Mouse (Mus musculus) heart, embryonic 12.5 days (tissue): ENCODE data around the gene Il10rb. TPM values are rescaled to one million over a fixed set of nuclear protein-coding genes. Genes with fewer than 3 reads are reported as not detected.

ENCODE experiments used
- ATAC-seq: fragments of 200-750 bp; cut with Nextera tagmentation; 2 replicates; pipeline ENCODE4 v1.8.0; 2017; ENCODE audit warnings: moderate TSS enrichment, moderate library complexity; ENCODE audit not compliant: insufficient number of reproducible peaks, low FRiP score
- H3K27ac ChIP-seq: fragments of 300-500 bp; sonication (generic); 2 replicates; pipeline ENCODE4 v1.5.1; 2016; ENCODE audit warnings: mild to moderate bottlenecking, moderate library complexity; ENCODE audit not compliant: poor library complexity, severe bottlenecking
- H3K27me3 ChIP-seq: fragments of 300-500 bp; sonication (generic); replicated peaks from 2 replicates; pipeline ENCODE4 v1.6.1; 2016; ENCODE audit warnings: mild to moderate bottlenecking, moderate library complexity
- H3K36me3 ChIP-seq: fragments of 300-500 bp; sonication (generic); 2 replicates; pipeline ENCODE4 v1.6.1; 2016; ENCODE audit warnings: mild to moderate bottlenecking, moderate library complexity
- H3K4me1 ChIP-seq: fragments of 300-500 bp; sonication (generic); replicated peaks from 2 replicates; pipeline ENCODE4 v1.6.1; 2016; ENCODE audit warnings: mild to moderate bottlenecking
- H3K4me2 ChIP-seq: fragments of 300-500 bp; sonication (generic); 2 replicates; pipeline ENCODE4 v1.6.1; 2016; ENCODE audit warnings: mild to moderate bottlenecking, moderate library complexity
- H3K4me3 ChIP-seq: fragments of 300-500 bp; sonication (generic); 2 replicates; pipeline ENCODE4 v1.5.1; 2016; ENCODE audit warnings: mild to moderate bottlenecking
- H3K9ac ChIP-seq: fragments of 300-500 bp; sonication (generic); 2 replicates; pipeline ENCODE4 v1.6.1; 2016; ENCODE audit warnings: mild to moderate bottlenecking, moderate library complexity
- H3K9me3 ChIP-seq: fragments of 300-500 bp; sonication (generic); replicated peaks from 2 replicates; pipeline ENCODE4 v1.6.1; 2016; ENCODE audit warnings: mild to moderate bottlenecking, moderate library complexity
- whole genome bisulfite sequencing: fragments of 180-500 bp; shearing (Covaris S2); methylation state at CpG from one replicate; pipeline ENCODE4 v1.1.7; 2016; 5-methylcytosine and 5-hydroxymethylcytosine counted together
- polyA plus RNA-seq: library from polyadenylated mRNA; unstranded; fragments of >200 nt; fragmentation: Nextera tagmentation; extraction: Ambion mirVana; gene quantifications from 2 replicates; pipeline ENCODE4 v1.2.1, GENCODE M21; 2016

Il10rb gene
- polyA plus RNA-seq, 1 experiment from 2014 or later, result 42.6 TPM

- no peak overlapping the region for H3K4me2 ChIP-seq
- no peak for ATAC-seq
- H3K27me3 ChIP-seq, result no peaks in the 10 kb centered on the region
- no peak overlapping the region for H3K4me3 ChIP-seq
- H3K27ac ChIP-seq, result no peak overlapping the region
- peaks cover 4% of the 10 kb centered on the region for H3K9me3 ChIP-seq
- H3K4me1 ChIP-seq, result peaks cover 22% of the 10 kb centered on the region
- H3K36me3 ChIP-seq, result peaks cover 37% of the 10 kb centered on the region
- 78% methylated on average over 4 of the region's 4 CpGs for WGBS
- H3K9ac ChIP-seq, result no peak overlapping the region
Observed at GRCm38 (mm10) chr16:91384221-91384620, 21.7 kb upstream of the Il10rb start.

DNA sequence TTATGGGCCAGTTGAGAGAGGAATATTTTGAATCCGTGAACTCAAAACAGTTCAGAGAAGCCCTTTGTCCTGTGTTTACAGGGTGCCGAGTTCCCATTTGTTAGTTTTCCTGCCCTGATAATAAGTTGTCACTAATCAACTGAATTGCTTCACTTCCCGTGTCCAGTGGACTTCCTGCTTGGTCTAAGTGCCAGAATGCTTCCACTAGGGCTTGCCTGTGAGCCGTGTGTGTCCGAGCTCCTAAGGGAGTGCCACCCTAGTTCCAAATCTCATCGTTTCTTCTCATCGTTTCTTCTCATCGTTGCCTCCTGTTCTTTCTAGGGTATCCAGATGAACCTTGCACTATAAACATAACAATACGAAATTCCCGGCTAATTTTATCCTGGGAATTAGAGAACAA lies 20.3 kb upstream of the Il10rb start:
- Histone ChIP-seq H3K9ac (no peak overlapping the region), H3K4me2 (no peak overlapping the region), H3K27me3 (no peaks in the 10 kb centered on the region), H3K9me3 (peaks cover 6% of the 10 kb centered on the region), H3K27ac (peak overlapping the region; percentile 45), H3K4me3 (no peak overlapping the region), H3K36me3 (peaks cover 46% of the 10 kb centered on the region), H3K4me1 (peaks cover 10% of the 10 kb centered on the region; the same call in 1 of the 2 replicates)
- ATAC-seq, result peak; percentile 48; the same call in 1 of the 2 replicates
- 53% methylated on average over 10 of the region's 10 CpGs for WGBS

DNA sequence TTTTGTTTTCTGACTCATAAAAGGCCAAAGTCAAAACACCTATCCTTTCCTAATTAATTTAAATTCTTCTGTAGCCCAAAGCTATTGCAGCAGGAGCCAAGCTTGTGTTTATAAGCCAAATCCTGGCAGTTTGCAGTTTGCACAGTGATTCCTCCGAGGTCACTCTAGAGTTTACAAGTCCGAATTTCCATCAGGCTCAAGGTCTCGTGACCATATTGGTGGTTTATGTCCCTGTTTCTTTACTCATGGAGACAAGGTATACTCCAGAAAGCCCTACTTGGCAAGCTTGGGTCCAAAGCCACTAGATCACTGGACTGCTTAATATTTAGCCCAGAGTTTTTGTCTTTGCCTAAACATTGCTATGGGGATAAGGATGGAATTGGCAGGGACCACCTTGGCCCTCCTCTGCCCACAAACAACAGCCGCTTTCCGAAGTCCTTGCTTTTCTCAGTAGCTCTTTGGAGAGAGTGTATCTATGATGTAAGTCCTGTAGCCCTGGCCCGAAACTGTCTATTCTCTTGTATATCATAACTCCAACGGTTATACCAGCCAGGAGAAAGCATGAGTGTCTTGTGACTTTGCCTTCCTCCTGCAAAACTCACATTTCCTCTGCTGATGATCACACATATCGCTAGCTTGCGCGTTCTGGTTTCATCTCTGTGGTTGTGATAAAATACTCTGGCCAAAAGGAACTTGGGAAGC lies 19.4 kb upstream of the Il10rb start:
- Histone ChIP-seq H3K4me2 (no peak overlapping the region), H3K27ac (no peak overlapping the region), H3K36me3 (peaks cover 49% of the 10 kb centered on the region), H3K4me1 (peaks cover 10% of the 10 kb centered on the region; the same call in 1 of the 2 replicates), H3K9ac (no peak overlapping the region), H3K9me3 (peaks cover 6% of the 10 kb centered on the region), H3K27me3 (no peaks in the 10 kb centered on the region), H3K4me3 (no peak overlapping the region)
- 91% methylated on average over 10 of the region's 10 CpGs for WGBS
- no peak for ATAC-seq

DNA sequence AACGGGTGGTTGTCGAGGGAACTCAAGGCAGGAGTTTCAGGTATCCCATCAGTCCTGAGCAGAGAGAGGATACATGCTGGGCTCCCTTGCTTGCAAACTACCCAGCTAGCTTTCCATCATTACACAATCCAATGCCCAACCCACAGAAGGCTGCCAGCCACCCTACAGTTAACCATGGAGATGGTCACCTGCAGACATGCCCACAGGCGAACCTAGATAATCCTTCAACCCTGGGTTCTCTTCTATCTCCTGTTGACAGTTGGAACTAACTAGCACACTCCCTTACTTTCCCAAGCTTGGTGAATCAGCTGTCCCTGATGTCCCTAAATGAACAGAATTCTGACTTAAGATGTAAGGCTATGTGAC lies 18.9 kb upstream of the Il10rb start:
- ATAC-seq, result no peak
- Histone ChIP-seq H3K4me2 (no peak overlapping the region), H3K4me1 (peaks cover 10% of the 10 kb centered on the region; the same call in 1 of the 2 replicates), H3K27me3 (no peaks in the 10 kb centered on the region), H3K9me3 (peaks cover 6% of the 10 kb centered on the region), H3K9ac (no peak overlapping the region), H3K36me3 (peaks cover 54% of the 10 kb centered on the region), H3K27ac (no peak overlapping the region), H3K4me3 (no peak overlapping the region)
- WGBS, result 80% methylated on average over 3 of the region's 3 CpGs

- Histone ChIP-seq H3K27me3 (no peaks in the 10 kb centered on the region), H3K27ac (no peak overlapping the region), H3K9me3 (peaks cover 6% of the 10 kb centered on the region), H3K4me2 (no peak overlapping the region), H3K36me3 (peaks cover 65% of the 10 kb centered on the region), H3K4me3 (no peak overlapping the region), H3K9ac (no peak overlapping the region), H3K4me1 (peaks cover 7% of the 10 kb centered on the region; the same call in 1 of the 2 replicates)
- no peak for ATAC-seq
- WGBS, result 83% methylated on average over 4 of the region's 4 CpGs
Observed at GRCm38 (mm10) chr16:91390100-91390499, 15.9 kb upstream of the Il10rb start.

DNA sequence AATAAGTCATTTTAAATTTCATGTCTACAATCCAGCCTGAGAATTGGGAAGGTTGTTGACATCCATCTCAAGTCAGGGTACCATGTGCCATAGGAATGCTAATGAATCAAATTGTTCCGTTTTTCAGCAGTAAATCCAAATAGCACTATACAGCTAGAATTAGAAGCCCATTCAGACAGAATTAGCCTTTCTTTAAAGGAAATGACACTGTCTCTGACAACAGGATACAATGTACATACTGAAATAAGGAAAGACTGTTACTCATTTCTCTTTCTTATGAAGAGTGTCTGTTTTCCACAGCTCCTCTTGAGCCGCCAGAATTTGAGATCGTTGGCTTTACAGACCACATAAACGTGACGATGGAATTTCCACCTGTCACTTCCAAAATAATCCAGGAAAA lies 14.5 kb upstream of the Il10rb start, which contains the start of gene Gm21970:
TSS of gene Gm21970 (plus strand) at position 301 of the 400 bp plus-strand sequence.
- WGBS, result 85% methylated on average over 5 of the region's 5 CpGs
- Histone ChIP-seq H3K9me3 (peaks cover 6% of the 10 kb centered on the region), H3K4me3 (no peak within 1 kb of the TSS), H3K9ac (no peak within 1 kb of the TSS), H3K27ac (no peak within 1 kb of the TSS), H3K4me1 (no peaks in the 10 kb centered on the region), H3K36me3 (peaks cover 77% of the 10 kb centered on the region), H3K4me2 (no peak within 1 kb of the TSS), H3K27me3 (no peaks in the 10 kb centered on the region)
- no peak for ATAC-seq

GRCm38 (mm10) chr16:91394826-91395410 lies 11.0 kb upstream of the Il10rb start:
- 68% methylated on average over 4 of the region's 4 CpGs for WGBS
- ATAC-seq, result no peak
- Histone ChIP-seq H3K9me3 (no peaks in the 10 kb centered on the region), H3K27me3 (no peaks in the 10 kb centered on the region), H3K27ac (no peak overlapping the region), H3K9ac (no peak overlapping the region), H3K36me3 (peaks cover 49% of the 10 kb centered on the region), H3K4me2 (no peak overlapping the region), H3K4me1 (no peaks in the 10 kb centered on the region), H3K4me3 (no peak overlapping the region)

DNA sequence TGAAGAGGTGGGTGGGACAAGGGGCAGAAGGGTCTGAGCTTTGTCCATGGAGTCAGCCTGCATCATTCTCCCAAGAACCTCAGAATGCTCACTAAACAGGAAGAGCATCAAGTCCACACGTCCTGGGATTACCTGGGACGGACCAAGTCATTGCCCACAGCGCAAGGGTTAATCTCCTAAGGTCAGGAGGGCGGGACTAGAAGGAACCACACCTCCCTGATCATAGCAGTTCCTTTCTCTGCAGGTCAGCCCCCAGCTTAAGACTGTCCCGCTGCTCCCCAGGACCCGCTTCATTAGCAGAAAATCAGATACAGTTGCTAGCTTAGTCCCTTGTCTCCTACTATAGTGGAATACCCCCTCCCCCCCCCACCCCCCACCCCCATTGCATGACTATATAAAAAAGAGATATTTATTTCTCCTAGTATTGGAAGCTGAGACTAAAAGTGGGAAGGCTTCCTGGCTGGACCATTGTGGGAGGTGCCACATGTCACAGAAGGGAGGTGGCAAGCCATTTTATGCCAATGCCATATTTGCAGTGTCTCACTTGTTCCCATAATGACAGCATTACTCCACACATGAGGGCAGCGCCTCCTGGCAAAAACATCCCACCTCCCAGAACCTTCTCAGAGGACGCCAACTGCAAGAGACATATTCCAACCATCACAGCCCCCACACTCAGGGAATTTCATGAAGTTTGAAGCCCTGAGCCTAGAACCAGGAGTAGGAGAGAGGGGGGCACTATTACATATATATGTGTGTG lies 10.2 kb upstream of the Il10rb start:
- 68% methylated on average over 8 of the region's 8 CpGs for WGBS
- no peaks in the 10 kb centered on the region for H3K4me1 ChIP-seq
- H3K36me3 ChIP-seq, result peaks cover 50% of the 10 kb centered on the region
- H3K9me3 ChIP-seq, result no peaks in the 10 kb centered on the region
- H3K4me2 ChIP-seq, result no peak overlapping the region
- no peak overlapping the region for H3K4me3 ChIP-seq
- H3K9ac ChIP-seq, result no peak overlapping the region
- no peak for ATAC-seq
- H3K27me3 ChIP-seq, result no peaks in the 10 kb centered on the region
- H3K27ac ChIP-seq, result no peak overlapping the region

DNA sequence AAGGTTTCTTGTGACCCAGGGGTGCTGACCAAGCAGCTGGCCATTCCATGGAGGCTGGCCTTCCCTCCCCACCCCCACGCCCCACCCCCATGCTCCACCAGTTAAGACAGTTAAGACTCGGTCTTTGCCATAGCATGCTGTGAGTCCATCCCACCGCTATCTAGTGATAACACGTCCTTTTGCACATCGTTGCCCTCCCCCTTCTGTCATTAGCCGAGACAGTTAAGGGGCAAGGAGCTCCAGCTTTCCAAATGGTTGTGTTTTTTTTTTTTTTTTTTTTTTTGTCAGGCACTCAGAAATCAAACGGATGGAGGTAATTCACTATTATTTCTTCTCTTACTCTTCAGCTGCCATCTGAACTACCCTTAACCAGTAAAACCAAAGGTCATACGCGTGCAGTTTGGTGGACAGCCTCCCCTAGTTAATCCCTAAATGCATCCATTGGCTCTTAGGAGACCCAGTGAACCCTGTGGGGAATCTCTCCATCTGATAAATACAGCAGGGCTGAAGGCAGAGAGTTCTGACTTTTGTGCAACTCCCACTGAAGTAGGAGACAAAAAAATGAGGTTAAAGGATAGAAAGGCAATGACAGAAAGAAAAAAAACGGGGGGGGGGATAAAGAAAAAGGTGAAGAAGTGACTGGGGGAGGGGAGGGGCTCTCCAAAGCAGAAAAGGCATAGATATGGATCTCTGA lies 9.0 kb upstream of the Il10rb start:
- Histone ChIP-seq H3K9me3 (no peaks in the 10 kb centered on the region), H3K27ac (no peak overlapping the region), H3K36me3 (peaks cover 47% of the 10 kb centered on the region), H3K4me3 (no peak overlapping the region), H3K4me1 (no peaks in the 10 kb centered on the region), H3K27me3 (no peaks in the 10 kb centered on the region), H3K9ac (no peak overlapping the region), H3K4me2 (no peak overlapping the region)
- ATAC-seq, result peak; percentile 60; the same call in 1 of the 2 replicates
- 40% methylated on average over 10 of the region's 10 CpGs for WGBS

DNA sequence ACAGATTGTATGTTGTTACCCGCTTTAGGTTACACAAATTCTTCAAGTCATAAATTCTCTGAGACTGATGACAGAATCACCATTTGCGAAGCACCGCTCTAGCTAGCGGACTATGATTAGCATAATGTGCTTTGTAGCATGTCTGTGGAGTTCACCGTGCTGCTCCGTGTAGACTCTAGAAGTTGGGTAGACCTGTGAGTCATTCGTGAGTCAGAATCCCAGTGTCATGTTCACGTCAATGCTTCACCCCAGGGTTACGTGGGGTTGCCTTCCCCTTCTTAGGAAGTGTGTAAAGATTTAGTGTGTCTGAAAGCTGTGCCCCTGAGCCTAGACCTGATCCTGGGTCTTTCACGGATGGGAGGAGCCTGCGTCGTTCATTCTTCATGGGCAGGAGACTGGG lies 7.9 kb upstream of the Il10rb start:
- 93% methylated on average over 12 of the region's 12 CpGs for WGBS
- Histone ChIP-seq H3K36me3 (peaks cover 43% of the 10 kb centered on the region), H3K4me1 (no peaks in the 10 kb centered on the region), H3K4me2 (no peak overlapping the region), H3K27ac (no peak overlapping the region), H3K4me3 (no peak overlapping the region), H3K27me3 (no peaks in the 10 kb centered on the region), H3K9me3 (no peaks in the 10 kb centered on the region), H3K9ac (no peak overlapping the region)
- ATAC-seq, result no peak

- H3K36me3 ChIP-seq, result peaks cover 42% of the 10 kb centered on the region
- no peak overlapping the region for H3K4me3 ChIP-seq
- ATAC-seq, result no peak
- no peak overlapping the region for H3K4me2 ChIP-seq
- no peaks in the 10 kb centered on the region for H3K27me3 ChIP-seq
- H3K27ac ChIP-seq, result no peak overlapping the region
- H3K9ac ChIP-seq, result no peak overlapping the region
- 94% methylated on average over 7 of the region's 7 CpGs for WGBS
- H3K4me1 ChIP-seq, result no peaks in the 10 kb centered on the region
- no peaks in the 10 kb centered on the region for H3K9me3 ChIP-seq
Observed at GRCm38 (mm10) chr16:91398944-91399343, 7.0 kb upstream of the Il10rb start.
